Mouse (Mus musculus) Patski (cell line): ENCODE results near the gene Sbk1. TPM values are rescaled to one million over a fixed set of nuclear protein-coding genes. Genes with fewer than 3 reads are reported as not detected.
"Not testable (repeated sequence)": the region's sequence is repeated elsewhere in the genome, so short reads cannot be mapped to it uniquely, and the experiment has no call there.

ENCODE experiments used
- ATAC-seq: fragments of 100-300 bp; one replicate; pipeline ENCODE4 v1.8.0; 2021
- CTCF ChIA-PET: fragments of 350-600 bp; sonication (Branson Sonifier 250); formaldehyde crosslinking; loops from one replicate; lab custom pipeline; 2022; ENCODE audit warnings: inconsistent platforms; lab: Charles Lee
- POLR2A ChIA-PET: fragments of 350-600 bp; sonication (Branson Sonifier 250); formaldehyde crosslinking; loops from one replicate; lab custom pipeline; 2022; ENCODE audit warnings: antibody characterized with exemption, inconsistent platforms; lab: Charles Lee
- DNase-seq: peaks from one replicate; pipeline ENCODE4 v3.0.0-alpha.2; 2011; ENCODE audit warnings: low read depth, low spot score
- H3K27me3 ChIP-seq: fragments of 371-371 bp; one replicate; pipeline ENCODE4 v1.5.1; 2021
- CTCF ChIP-seq: fragments of 100-300 bp; IDR thresholded peaks from one replicate; pipeline ENCODE4 v1.5.1; 2021
- in situ Hi-C: fragments of 300-500 bp; cut with MboI; formaldehyde crosslinking; loops from 3 replicates; pipeline ENCODE4 v1.11.1; 2018; ENCODE audit warnings: low pct_unique_long_range_greater_than_20kb, mixed read lengths
- polyA plus RNA-seq: library from polyadenylated mRNA; unstranded; gene quantifications from one replicate; pipeline ENCODE4 v1.2.3, GENCODE M21; 2021

Gene Sbk1
- polyA plus RNA-seq, 1 experiment from 2014 or later: 19.4 TPM

- ATAC-seq (no peak), DNase-seq (no peak)
- no peaks in the 10 kb centered on the region for H3K27me3 ChIP-seq
- in situ Hi-C loops: no loop called here
- ChIA-PET CTCF (interaction anchor here (0.9 to 2.3 kb wide), 2 partner anchors 11 to 13 kb away, joined by 3 to 10 read pairs; no protein-coding TSS in a partner anchor), POLR2A (no interaction called here)
- no peak for TF ChIP-seq CTCF
These were observed 39.4 kb downstream of the Sbk1 start for GRCm38 (mm10) chr7:126311822-126312221.

DNA sequence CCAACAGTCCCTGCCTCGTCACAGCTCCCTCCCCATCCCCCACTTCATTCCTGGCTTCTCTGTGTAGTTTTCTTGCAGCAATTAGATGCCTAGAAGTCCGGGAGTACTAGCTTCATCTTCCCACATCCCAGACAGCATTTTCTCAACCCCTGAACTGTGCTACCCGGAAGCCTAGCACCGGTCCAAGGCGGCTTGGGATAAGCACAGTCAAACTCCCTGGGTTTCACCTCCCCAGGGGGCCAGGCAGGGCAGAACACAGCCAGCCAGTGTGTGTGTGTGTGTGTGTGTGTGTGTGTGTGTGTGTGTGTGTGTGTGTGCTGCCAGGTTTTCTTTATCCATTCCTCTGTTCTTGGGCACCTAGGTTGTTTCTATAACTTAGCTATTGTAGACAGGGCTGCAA, 40.9 kb downstream of the Sbk1 start:
- ChIA-PET POLR2A (interaction anchor here (0.6 kb wide), 1 partner anchor 488 kb away, joined by 3 read pairs; no protein-coding TSS in a partner anchor), CTCF (interaction anchor here (1.3 kb wide), 1 partner anchor 11 kb away, joined by 3 read pairs; no protein-coding TSS in a partner anchor)
- in situ Hi-C loops: no loop called here
- DNase-seq (no peak), ATAC-seq (no peak)
- no peaks in the 10 kb centered on the region for H3K27me3 ChIP-seq
- no peak for TF ChIP-seq CTCF

GRCm38 (mm10) chr7:126314273-126314672, 41.9 kb downstream of the Sbk1 start:
- no peak for TF ChIP-seq CTCF
- DNase-seq (no peak), ATAC-seq (no peak)
- POLR2A ChIA-PET: no interaction called here
- no peaks in the 10 kb centered on the region for H3K27me3 ChIP-seq
- CTCF ChIA-PET: interaction anchor here (1.4 kb wide), 1 partner anchor 16 kb away, joined by 3 read pairs; no protein-coding TSS in a partner anchor
- in situ Hi-C loops: no loop called here

DNA sequence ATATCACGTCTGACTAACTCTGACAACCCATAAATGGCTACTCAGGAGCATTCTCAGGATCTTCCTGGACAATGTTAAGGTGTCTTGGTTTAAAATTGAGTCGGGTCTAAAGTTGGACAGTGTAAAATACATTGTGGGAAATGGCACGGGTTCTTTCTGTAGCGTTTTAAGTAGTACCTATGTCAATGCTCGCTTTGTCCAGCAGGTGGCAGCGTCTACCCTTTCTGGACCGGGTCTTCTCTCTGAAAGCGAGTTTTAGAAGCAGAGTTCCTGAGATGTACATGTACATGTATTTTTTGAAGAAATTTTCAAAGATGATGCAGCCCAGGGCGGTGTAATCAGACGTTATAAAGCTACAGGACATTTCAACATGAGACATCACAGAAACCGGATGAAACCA, 51.3 kb downstream of the Sbk1 start:
- POLR2A ChIA-PET: no interaction called here
- ATAC-seq: no peak
- CTCF ChIA-PET: interaction anchor here (0.7 to 5.7 kb wide), 11 partner anchors 10 to 151 kb away, joined by 3 to 53 read pairs (median 5); partner anchors contain the start of genes Sh2b1 and Spns1

DNA sequence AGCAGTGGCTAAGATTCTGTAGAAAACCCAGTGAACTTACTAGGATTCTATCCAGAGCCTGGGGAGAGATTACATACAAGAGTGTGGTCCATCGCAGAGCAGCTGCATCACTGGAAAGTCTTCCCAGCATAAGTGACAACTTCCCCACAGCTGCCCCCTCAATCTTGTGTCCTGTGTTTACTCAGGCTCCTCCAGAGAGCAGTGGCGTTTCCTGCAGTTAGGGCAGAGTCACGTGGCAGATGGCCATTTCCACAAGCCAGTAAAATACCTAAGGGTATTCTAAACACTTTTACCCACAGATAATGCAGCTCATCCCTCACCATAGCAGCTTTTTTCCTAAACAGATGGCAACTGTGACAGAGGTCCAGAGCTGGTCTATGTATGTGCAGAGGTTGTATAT, 52.4 kb downstream of the Sbk1 start:
- TF ChIP-seq CTCF: no peak
- POLR2A ChIA-PET: no interaction called here
- DNase-seq: no peak
- in situ Hi-C loops: loop anchor here (5.0 kb wide), 1 partner anchor 198 kb away; no protein-coding TSS in a partner anchor
- H3K27me3 ChIP-seq: no peaks in the 10 kb centered on the region
- no peak for ATAC-seq
- CTCF ChIA-PET: interaction anchor here (0.8 to 5.7 kb wide), 6 partner anchors 13 to 93 kb away, joined by 3 to 53 read pairs (median 6); partner anchors contain the start of gene Spns1

More for the DNA sequence above, 51.3 kb downstream of the Sbk1 start:
- in situ Hi-C loops: loop anchor here (5.0 kb wide), 1 partner anchor 199 kb away; no protein-coding TSS in a partner anchor
- TF ChIP-seq CTCF: peak; percentile 70
- DNase-seq: no peak
- H3K27me3 ChIP-seq: no peaks in the 10 kb centered on the region

DNA sequence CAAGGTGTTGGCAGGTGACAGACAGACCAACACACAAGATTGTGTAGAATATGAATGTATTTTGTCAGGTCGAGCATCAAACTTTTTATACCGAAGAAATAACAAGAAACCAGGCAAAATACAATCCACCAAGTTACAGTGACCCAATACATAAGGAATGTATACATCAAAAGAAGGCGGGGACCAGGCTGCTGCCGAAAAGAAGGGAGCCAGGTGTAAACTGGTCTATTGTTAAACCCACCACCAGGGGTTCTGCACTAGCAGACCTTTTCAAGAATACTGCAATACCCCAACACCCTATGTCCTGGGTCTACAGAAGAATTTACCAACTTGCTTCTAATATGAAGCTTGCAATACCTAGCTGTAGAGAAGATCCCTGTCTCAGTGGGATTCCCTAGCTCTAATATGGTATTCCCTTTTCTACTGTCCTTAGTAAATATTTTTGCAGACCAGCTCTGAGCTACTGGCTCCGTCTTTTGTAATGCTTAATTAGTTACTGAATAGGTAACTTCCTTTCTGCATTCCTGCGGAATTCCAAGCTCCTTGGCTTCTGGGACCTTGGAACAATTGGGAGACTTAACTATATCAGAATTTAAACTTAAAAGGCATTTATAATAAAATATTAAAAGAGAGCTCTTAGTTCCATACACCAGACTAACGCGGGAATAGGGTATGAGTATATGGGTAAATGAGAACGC, 53.3 kb downstream of the Sbk1 start:
- ChIA-PET POLR2A (interaction anchor here (1.2 kb wide), 1 partner anchor 52 kb away, joined by 4 read pairs; the partner anchor contains the start of gene Spns1), CTCF (interaction anchor here (0.9 to 5.7 kb wide), 4 partner anchors 21 to 56 kb away, joined by 3 to 53 read pairs (median 4); partner anchors contain the start of gene Spns1)
- DNase-seq, ATAC-seq, in situ Hi-C loops, H3K27me3 ChIP-seq: not testable (repeated sequence)

GRCm38 (mm10) chr7:126328848-126329247, 56.4 kb downstream of the Sbk1 start:
- H3K27me3 ChIP-seq, POLR2A ChIA-PET, ATAC-seq, DNase-seq, in situ Hi-C loops, CTCF ChIA-PET: not testable (repeated sequence)

- in situ Hi-C loops: loop anchor here (5.0 kb wide), 1 partner anchor 47 kb away; the partner anchor contains the start of gene Spns1
These were observed 57.7 kb downstream of the Sbk1 start for GRCm38 (mm10) chr7:126329907-126330645.

DNA sequence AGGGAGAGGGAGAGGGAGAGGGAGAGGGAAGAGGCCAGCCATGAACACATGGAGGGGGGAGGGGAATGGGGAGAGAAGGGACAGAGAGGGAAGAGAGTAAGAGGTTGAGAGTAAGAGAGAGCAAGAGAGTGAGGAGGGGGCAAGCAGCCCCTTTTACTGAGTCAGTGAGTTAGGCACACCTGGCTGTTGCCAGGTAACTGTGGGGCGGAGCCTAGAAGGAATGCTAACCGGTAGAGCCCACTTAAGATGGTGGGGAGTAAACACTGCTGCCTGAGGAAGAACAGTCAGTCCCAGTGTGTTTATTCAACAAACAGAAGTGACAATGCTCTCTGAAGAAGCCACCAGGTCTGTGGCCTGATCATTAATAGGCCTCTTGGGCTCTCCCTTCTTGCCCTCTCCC, 58.3 kb downstream of the Sbk1 start:
- ATAC-seq: no peak
- POLR2A ChIA-PET: no interaction called here
- H3K27me3 ChIP-seq: no peaks in the 10 kb centered on the region
- in situ Hi-C loops: loop anchor here (5.0 kb wide), 1 partner anchor 47 kb away; the partner anchor contains the start of gene Spns1
- DNase-seq: no peak
- CTCF ChIA-PET: no interaction called here
- TF ChIP-seq CTCF: no peak

More at GRCm38 (mm10) chr7:126329907-126330645, 57.7 kb downstream of the Sbk1 start:
- no peaks in the 10 kb centered on the region for H3K27me3 ChIP-seq
- CTCF ChIA-PET: no interaction called here
- no peak for TF ChIP-seq CTCF
- DNase-seq (no peak), ATAC-seq (no peak)
- POLR2A ChIA-PET: no interaction called here

- no peaks in the 10 kb centered on the region for H3K27me3 ChIP-seq
- in situ Hi-C loops: loop anchor here (5.0 kb wide), 1 partner anchor 45 kb away; the partner anchor contains the start of gene Spns1
- DNase-seq: no peak
- POLR2A ChIA-PET: no interaction called here
- CTCF ChIA-PET: no interaction called here
- ATAC-seq: no peak
- TF ChIP-seq CTCF: peak; percentile 29
These were observed 60.3 kb downstream of the Sbk1 start for GRCm38 (mm10) chr7:126332691-126333090.
